Mouse (Mus musculus) kidney, postnatal 4 days (tissue): ENCODE data around the gene Tagln2.
A peak's percentile ranks its signal among the peaks of the same experiment; 100 is the strongest.

Experiments
- DNase-seq, 2 experiments: peaks; one replicate each; pipeline ENCODE4 v3.0.0; 2021; ENCODE audit warnings: mixed read lengths in 2 of 2

Tagln2 gene

GRCm38 (mm10) chr1:172481540-172482280 lies 18.1 kb upstream of the Tagln2 start, which contains the start of gene Igsf9:
Igsf9 (plus strand) TSS chr1:172481788.
- DNase-seq, result peak; percentile 95 to 97

- peak in 1 of 2 experiments; percentile 60 for DNase-seq
These were observed 17.1 kb upstream of the Tagln2 start for GRCm38 (mm10) chr1:172482518-172483360.

- no peak for DNase-seq
These were observed 16.5 kb upstream of the Tagln2 start for GRCm38 (mm10) chr1:172483361-172483660.

- DNase-seq, result no peak
These were observed 15.6 kb upstream of the Tagln2 start for GRCm38 (mm10) chr1:172484236-172484635.

GRCm38 (mm10) chr1:172484671-172485070 lies 15.2 kb upstream of the Tagln2 start:
- no peak for DNase-seq

- DNase-seq, result no peak
These were observed 14.0 kb upstream of the Tagln2 start for GRCm38 (mm10) chr1:172485821-172486220.

GRCm38 (mm10) chr1:172486236-172486635 lies 13.6 kb upstream of the Tagln2 start:
- DNase-seq, result no peak

GRCm38 (mm10) chr1:172486651-172487050 lies 13.2 kb upstream of the Tagln2 start:
- no peak for DNase-seq

GRCm38 (mm10) chr1:172487859-172488258 lies 12.0 kb upstream of the Tagln2 start:
- DNase-seq, result no peak

- no peak for DNase-seq
These were observed 11.0 kb upstream of the Tagln2 start for GRCm38 (mm10) chr1:172488831-172489230.

GRCm38 (mm10) chr1:172489585-172490250 lies 10.1 kb upstream of the Tagln2 start:
- no peak for DNase-seq

- peak; percentile 94 to 97 for DNase-seq
These were observed 9.6 kb upstream of the Tagln2 start for GRCm38 (mm10) chr1:172490261-172490661.

GRCm38 (mm10) chr1:172492047-172492446 lies 7.8 kb upstream of the Tagln2 start:
- no peak for DNase-seq

- no peak for DNase-seq
These were observed 6.3 kb upstream of the Tagln2 start for GRCm38 (mm10) chr1:172493516-172493915.

- DNase-seq, result no peak
These were observed 3.8 kb upstream of the Tagln2 start for GRCm38 (mm10) chr1:172496030-172496429.

GRCm38 (mm10) chr1:172497428-172497827 lies 2.4 kb upstream of the Tagln2 start:
- DNase-seq, result no peak

- DNase-seq, result peak; percentile 75 to 86
These were observed 864 bp downstream of the Tagln2 start for GRCm38 (mm10) chr1:172500451-172501370.

GRCm38 (mm10) chr1:172501371-172502144 lies 1.7 kb downstream of the Tagln2 start:
- DNase-seq, result peak; percentile 74 to 83

GRCm38 (mm10) chr1:172502145-172503110 lies 2.6 kb downstream of the Tagln2 start:
- peak; percentile 69 to 80 for DNase-seq
